Mouse (Mus musculus): ENCODE data around the gene Jag2. TPM values are rescaled to one million over a fixed set of nuclear protein-coding genes. Genes with fewer than 3 reads are reported as not detected.

Gene Jag2
- polyA plus RNA-seq, 1 experiment from 2014 or later = 0.64 TPM

- Histone ChIP-seq H3K4me1 (0 out of 2 replicates have a peak, but pooled peaks cover 6% of the 10 kb centered on the region), H3K4me2 (no peak overlapping the region), H3K9ac (no peak overlapping the region), H3K27me3 (replicated peaks) (peaks cover 47% of the 10 kb centered on the region), H3K27ac (no peak overlapping the region), H3K36me3 (no peaks in the 10 kb centered on the region), H3K4me3 (no peak overlapping the region), H3K9me3 (replicated peaks) (no peaks in the 10 kb centered on the region)
- 20% methylated on average over 11 of the region's 11 CpGs for WGBS (ENCODE audit: insufficient replicate concordance)
- no peak for ATAC-seq
Measured at GRCm38 (mm10) chr12:112894303-112894884, 35.2 kb downstream of the Jag2 start.

DNA sequence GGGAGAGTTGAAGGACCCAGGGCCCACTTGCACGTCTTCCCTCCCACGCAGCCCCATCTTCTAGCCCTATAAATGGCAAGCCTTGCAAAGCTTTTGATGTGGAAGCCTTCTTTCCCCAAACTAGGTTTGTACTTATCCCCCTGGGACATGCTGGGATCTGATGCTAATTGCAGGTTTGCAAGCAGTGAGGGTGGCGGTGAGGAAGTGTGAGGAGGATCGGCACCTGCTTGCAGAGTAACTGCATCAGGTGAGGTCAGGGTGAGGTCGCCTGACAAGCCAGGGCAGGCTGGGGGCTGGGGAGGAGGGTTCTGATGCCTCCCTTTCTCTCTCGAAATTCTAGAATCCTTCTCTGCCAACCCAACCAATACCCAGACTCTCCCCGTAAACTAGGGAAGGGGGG is 44.1 kb downstream of the Jag2 start:
- ATAC-seq = no peak
- no peak overlapping the region for H3K4me2 ChIP-seq
- H3K4me1 ChIP-seq = no peaks in the 10 kb centered on the region
- no peak overlapping the region for H3K9ac ChIP-seq
- H3K4me3 ChIP-seq = no peak overlapping the region
- no peak overlapping the region for H3K27ac ChIP-seq
- no peaks in the 10 kb centered on the region; the same call in 1 of the 2 replicates for H3K9me3 ChIP-seq (replicated peaks)
- H3K27me3 ChIP-seq (replicated peaks) = peaks cover 11% of the 10 kb centered on the region
- 51% methylated on average over 7 of the region's 7 CpGs for WGBS (ENCODE audit: insufficient replicate concordance)
- no peaks in the 10 kb centered on the region for H3K36me3 ChIP-seq

GRCm38 (mm10) chr12:112881301-112881815 is 48.2 kb downstream of the Jag2 start:
- no peak overlapping the region for H3K9ac ChIP-seq
- no peaks in the 10 kb centered on the region for H3K9me3 ChIP-seq (replicated peaks)
- H3K4me3 ChIP-seq = no peak overlapping the region
- H3K27me3 ChIP-seq (replicated peaks) = peaks cover 52% of the 10 kb centered on the region
- no peak overlapping the region for H3K27ac ChIP-seq
- peaks cover 14% of the 10 kb centered on the region for H3K4me1 ChIP-seq
- WGBS (ENCODE audit: insufficient replicate concordance) = 53% methylated on average over 6 of the region's 6 CpGs
- no peak overlapping the region for H3K4me2 ChIP-seq
- H3K36me3 ChIP-seq = no peaks in the 10 kb centered on the region
- ATAC-seq = no peak

GRCm38 (mm10) chr12:112880661-112881060 is 48.9 kb downstream of the Jag2 start:
- no peak for ATAC-seq
- no peak overlapping the region for H3K4me2 ChIP-seq
- H3K36me3 ChIP-seq = no peaks in the 10 kb centered on the region
- no peak overlapping the region for H3K27ac ChIP-seq
- H3K9me3 ChIP-seq (replicated peaks) = no peaks in the 10 kb centered on the region
- peaks cover 56% of the 10 kb centered on the region for H3K27me3 ChIP-seq (replicated peaks)
- no peak overlapping the region for H3K9ac ChIP-seq
- peaks cover 20% of the 10 kb centered on the region for H3K4me1 ChIP-seq
- 49% methylated on average over 4 of the region's 4 CpGs for WGBS (ENCODE audit: insufficient replicate concordance)
- no peak overlapping the region for H3K4me3 ChIP-seq

- H3K9me3 ChIP-seq (replicated peaks) = no peaks in the 10 kb centered on the region
- H3K4me3 ChIP-seq = no peak overlapping the region
- no peak overlapping the region for H3K27ac ChIP-seq
- H3K4me1 ChIP-seq = peaks cover 20% of the 10 kb centered on the region
- ATAC-seq = no peak
- H3K27me3 ChIP-seq (replicated peaks) = peaks cover 60% of the 10 kb centered on the region
- H3K4me2 ChIP-seq = no peak overlapping the region
- WGBS (ENCODE audit: insufficient replicate concordance) = 58% methylated on average over 5 of the region's 5 CpGs
- no peaks in the 10 kb centered on the region for H3K36me3 ChIP-seq
- no peak overlapping the region for H3K9ac ChIP-seq
Measured at GRCm38 (mm10) chr12:112879731-112880130, 49.8 kb downstream of the Jag2 start.

GRCm38 (mm10) chr12:112877607-112878020 is 52.0 kb downstream of the Jag2 start:
- H3K4me1 ChIP-seq = peaks cover 25% of the 10 kb centered on the region
- H3K4me2 ChIP-seq = peak overlapping the region; percentile 59
- H3K27ac ChIP-seq = no peak overlapping the region
- 2% methylated on average over 35 of the region's 37 CpGs for WGBS (ENCODE audit: insufficient replicate concordance)
- ATAC-seq = no peak
- no peaks in the 10 kb centered on the region for H3K36me3 ChIP-seq
- H3K27me3 ChIP-seq (replicated peaks) = peaks cover 82% of the 10 kb centered on the region
- H3K4me3 ChIP-seq = peak overlapping the region; percentile 24
- no peak overlapping the region for H3K9ac ChIP-seq
- no peaks in the 10 kb centered on the region for H3K9me3 ChIP-seq (replicated peaks)

- H3K27me3 ChIP-seq (replicated peaks) = peaks cover 86% of the 10 kb centered on the region
- H3K36me3 ChIP-seq = no peaks in the 10 kb centered on the region
- peak overlapping the region; percentile 24 for H3K4me3 ChIP-seq
- 5% methylated on average over 17 of the region's 17 CpGs for WGBS (ENCODE audit: insufficient replicate concordance)
- H3K9ac ChIP-seq = no peak overlapping the region
- H3K27ac ChIP-seq = no peak overlapping the region
- peak overlapping the region; percentile 59 for H3K4me2 ChIP-seq
- peaks cover 25% of the 10 kb centered on the region for H3K4me1 ChIP-seq
- no peaks in the 10 kb centered on the region for H3K9me3 ChIP-seq (replicated peaks)
- ATAC-seq = no peak
Measured at GRCm38 (mm10) chr12:112877073-112877576, 52.5 kb downstream of the Jag2 start.

GRCm38 (mm10) chr12:112876332-112877072 is 53.1 kb downstream of the Jag2 start:
- Histone ChIP-seq H3K4me3 (peak overlapping the region; percentile 17), H3K9me3 (replicated peaks) (no peaks in the 10 kb centered on the region), H3K27ac (no peak overlapping the region), H3K4me1 (peaks cover 25% of the 10 kb centered on the region), H3K4me2 (peak overlapping the region; percentile 59), H3K27me3 (replicated peaks) (peaks cover 93% of the 10 kb centered on the region), H3K9ac (no peak overlapping the region), H3K36me3 (no peaks in the 10 kb centered on the region)
- ATAC-seq = peak; percentile 38; the same call in 1 of the 2 replicates
- WGBS (ENCODE audit: insufficient replicate concordance) = 5% methylated on average over 28 of the region's 28 CpGs

GRCm38 (mm10) chr12:112875225-112876013 is 54.2 kb downstream of the Jag2 start:
- 22% methylated on average over 16 of the region's 16 CpGs for WGBS (ENCODE audit: insufficient replicate concordance)
- peak; percentile 25; the same call in 1 of the 2 replicates for ATAC-seq
- Histone ChIP-seq H3K9me3 (replicated peaks) (no peaks in the 10 kb centered on the region), H3K4me3 (no peak overlapping the region), H3K4me1 (peaks cover 29% of the 10 kb centered on the region), H3K9ac (no peak overlapping the region), H3K27me3 (replicated peaks) (peaks cover 100% of the 10 kb centered on the region), H3K36me3 (no peaks in the 10 kb centered on the region), H3K27ac (no peak overlapping the region), H3K4me2 (no peak overlapping the region)

DNA sequence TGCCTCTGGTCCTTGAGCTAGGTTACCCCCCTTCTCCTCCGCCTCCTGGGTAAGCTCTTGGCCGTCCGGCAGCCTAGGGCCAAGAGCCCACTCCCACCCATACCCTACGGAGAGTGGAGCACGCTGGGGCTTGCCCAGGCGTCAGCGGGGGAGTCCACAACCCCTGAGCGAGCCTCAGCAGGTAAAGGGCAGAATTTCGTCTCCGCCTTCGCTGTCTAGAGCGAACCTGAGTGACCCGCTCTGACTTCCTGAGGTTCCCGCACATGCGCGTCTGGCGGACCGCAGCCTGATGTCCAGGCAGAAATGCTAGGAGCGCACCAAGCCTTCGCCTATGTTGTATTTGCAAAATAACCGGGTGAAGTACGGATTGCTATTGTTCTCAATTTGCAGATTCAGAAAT is 55.4 kb downstream of the Jag2 start:
- peaks cover 39% of the 10 kb centered on the region for H3K4me1 ChIP-seq

DNA sequence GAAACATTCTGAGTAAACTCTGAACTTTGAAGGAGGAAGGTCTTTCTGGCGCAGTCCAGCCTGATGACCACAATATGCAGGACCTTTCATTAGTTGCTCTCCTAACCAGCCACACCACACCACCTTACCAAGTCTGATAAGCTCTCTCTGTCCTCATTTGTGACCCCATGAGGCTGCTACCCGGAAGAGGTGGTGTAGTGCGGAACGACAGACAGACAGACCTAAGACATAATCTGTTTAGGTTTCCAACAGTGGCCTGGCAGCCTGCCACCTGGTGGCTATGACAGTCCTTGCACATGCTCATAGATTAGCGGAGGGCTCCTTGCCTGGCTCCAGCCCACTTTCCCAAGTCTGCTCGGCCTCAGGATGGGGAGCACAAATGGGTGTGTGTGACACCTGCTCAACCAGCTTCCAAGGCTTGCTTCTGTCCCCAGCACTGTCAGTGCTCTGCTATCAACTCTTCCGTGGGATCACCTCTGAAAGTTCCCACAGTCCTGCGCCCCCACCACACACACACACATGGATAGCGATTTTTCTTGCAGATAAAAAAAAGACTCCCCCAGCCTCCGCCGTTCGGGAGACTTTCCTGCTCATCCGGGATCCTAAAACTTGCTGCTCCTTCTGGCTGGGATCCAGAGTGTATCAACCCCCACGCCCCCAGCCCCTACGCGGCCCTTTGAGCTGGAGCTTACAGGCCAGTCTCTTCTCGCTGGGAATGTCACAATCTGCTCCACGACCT is 56.0 kb downstream of the Jag2 start:
- no peak overlapping the region for H3K9ac ChIP-seq

More for the DNA sequence above, 55.4 kb downstream of the Jag2 start:
- H3K9ac ChIP-seq = no peak overlapping the region
- peak overlapping the region; percentile 26; the same call in 1 of the 2 replicates for H3K4me2 ChIP-seq
- H3K4me3 ChIP-seq = no peak overlapping the region
- no peaks in the 10 kb centered on the region for H3K9me3 ChIP-seq (replicated peaks)
- ATAC-seq = no peak
- H3K27ac ChIP-seq = no peak overlapping the region
- 12% methylated on average over 22 of the region's 22 CpGs for WGBS (ENCODE audit: insufficient replicate concordance)
- peaks cover 99% of the 10 kb centered on the region for H3K27me3 ChIP-seq (replicated peaks)
- no peaks in the 10 kb centered on the region for H3K36me3 ChIP-seq

More for the DNA sequence above, 56.0 kb downstream of the Jag2 start:
- H3K36me3 ChIP-seq = no peaks in the 10 kb centered on the region
- no peaks in the 10 kb centered on the region for H3K9me3 ChIP-seq (replicated peaks)
- ATAC-seq = 0 out of 2 replicates have a peak, but pooled peaks have one; percentile 10
- H3K4me3 ChIP-seq = no peak overlapping the region
- peaks cover 39% of the 10 kb centered on the region for H3K4me1 ChIP-seq
- H3K27ac ChIP-seq = no peak overlapping the region
- H3K27me3 ChIP-seq (replicated peaks) = peaks cover 99% of the 10 kb centered on the region
- H3K4me2 ChIP-seq = peak overlapping the region; percentile 26; the same call in 1 of the 2 replicates
- 19% methylated on average over 18 of the region's 18 CpGs for WGBS (ENCODE audit: insufficient replicate concordance)
